Mouse (Mus musculus) adrenal gland, postnatal 4 days (tissue): Measurements from ENCODE around the gene Slc13a3. TPM values are rescaled to one million over a fixed set of nuclear protein-coding genes. Genes with fewer than 3 reads are reported as not detected.

Experiments used
- DNase-seq, 2 experiments: peaks; one replicate each; pipeline ENCODE4 v3.0.0; 2021 to 2022; ENCODE audit warnings: low spot score in 2 of 2, mixed read lengths in 2 of 2
- total RNA-seq, 2 experiments: library from RNA; stranded (reverse); gene quantifications; 2 replicates each; pipeline ENCODE4 v1.2.3; 2021

Gene Slc13a3
- total RNA-seq, 2 experiments from 2014 or later, result 10.3 to 17.0 TPM

GRCm38 (mm10) chr2:165415141-165415721 is 57.8 kb downstream of the Slc13a3 start:
- DNase-seq, result no peak

- DNase-seq, result no peak
Measured at GRCm38 (mm10) chr2:165414321-165414720, 58.7 kb downstream of the Slc13a3 start.

GRCm38 (mm10) chr2:165413884-165414283 is 59.1 kb downstream of the Slc13a3 start:
- no peak for DNase-seq

GRCm38 (mm10) chr2:165407700-165408301 is 65.2 kb downstream of the Slc13a3 start:
- peak; percentile 54 to 59 for DNase-seq

GRCm38 (mm10) chr2:165405351-165405750 is 67.7 kb downstream of the Slc13a3 start:
- DNase-seq, result peak in 1 of 2 experiments; percentile 19

GRCm38 (mm10) chr2:165404951-165405350 is 68.1 kb downstream of the Slc13a3 start:
- DNase-seq, result no peak

GRCm38 (mm10) chr2:165398164-165398785 is 74.8 kb downstream of the Slc13a3 start:
- no peak for DNase-seq

- no peak for DNase-seq
Measured at GRCm38 (mm10) chr2:165397502-165398163, 75.4 kb downstream of the Slc13a3 start.

GRCm38 (mm10) chr2:165396831-165397501 is 76.1 kb downstream of the Slc13a3 start:
- DNase-seq, result no peak

GRCm38 (mm10) chr2:165392156-165392555 is 80.9 kb downstream of the Slc13a3 start:
- DNase-seq, result no peak

- no peak for DNase-seq
Measured at GRCm38 (mm10) chr2:165391561-165391960, 81.5 kb downstream of the Slc13a3 start.

GRCm38 (mm10) chr2:165389299-165389952 is 83.6 kb downstream of the Slc13a3 start:
- no peak for DNase-seq

- DNase-seq, result peak; percentile 74 to 90
Measured at GRCm38 (mm10) chr2:165387844-165388495, 85.1 kb downstream of the Slc13a3 start, which contains the start of gene Zfp334. Zfp334 (minus strand) TSS chr2:165388259.

GRCm38 (mm10) chr2:165387370-165387769 is 85.7 kb downstream of the Slc13a3 start:
- no peak for DNase-seq

- no peak for DNase-seq
Measured at GRCm38 (mm10) chr2:165380050-165380449, 93.0 kb downstream of the Slc13a3 start.

- no peak for DNase-seq
Measured at GRCm38 (mm10) chr2:165376001-165376400, 97.0 kb downstream of the Slc13a3 start.

- DNase-seq, result no peak
Measured at GRCm38 (mm10) chr2:165375478-165375877, 97.6 kb downstream of the Slc13a3 start.

GRCm38 (mm10) chr2:165371066-165371465 is 102.0 kb downstream of the Slc13a3 start:
- no peak for DNase-seq

GRCm38 (mm10) chr2:165370348-165370747 is 102.7 kb downstream of the Slc13a3 start:
- no peak for DNase-seq

- DNase-seq, result no peak
Measured at GRCm38 (mm10) chr2:165368496-165368895, 104.5 kb downstream of the Slc13a3 start, which contains the start of gene Zfp663. Zfp663 (minus strand) TSS chr2:165368729.
